Mouse (Mus musculus) telencephalon, adult 2 months (tissue): ENCODE measurements around the gene Muc5ac.
"Not testable (repeated sequence)": the region's sequence is repeated elsewhere in the genome, so short reads cannot be mapped to it uniquely, and the experiment has no call there.

Experiments
- DNase-seq: peaks from one replicate; pipeline ENCODE4 v3.0.0-alpha.2; 2011; ENCODE audit warnings: low read depth, low spot score

Gene Muc5ac

GRCm38 (mm10) chr7:141788677-141789452 is at the start of gene Muc5ac:
Gene Muc5ac (plus strand): TSS chr7:141788972.
- no peak for DNase-seq

DNA sequence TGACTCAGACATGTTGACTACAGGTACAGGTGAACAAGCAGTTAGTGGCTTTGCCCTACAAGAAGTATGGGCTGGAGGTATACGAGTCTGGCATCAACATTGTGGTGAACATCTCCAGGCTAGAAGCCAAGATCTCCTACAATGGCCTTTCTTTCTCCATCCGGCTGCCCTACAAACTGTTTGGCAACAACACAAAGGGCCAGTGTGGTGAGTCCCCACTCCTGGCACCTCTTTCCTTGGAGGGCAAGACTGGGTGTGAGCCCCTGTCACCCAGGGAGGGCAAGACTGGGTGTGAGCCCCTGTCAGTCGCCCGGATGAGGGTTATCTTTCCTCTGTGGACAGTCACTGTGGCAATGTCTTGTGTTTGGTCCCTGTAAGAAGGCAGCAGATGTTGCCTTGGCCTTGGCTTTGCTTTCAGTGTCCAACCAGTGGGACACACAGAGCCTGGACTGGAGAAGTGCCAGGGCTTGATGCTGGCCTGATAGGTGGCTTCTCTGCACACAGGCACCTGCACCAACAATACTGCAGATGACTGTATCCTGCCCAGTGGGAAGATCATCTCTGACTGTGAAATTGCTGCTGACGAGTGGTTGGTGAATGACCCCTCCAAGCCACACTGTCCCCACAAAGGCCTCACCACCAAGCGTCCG is 41.2 kb upstream of the Muc5ac start:
- no peak for DNase-seq

GRCm38 (mm10) chr7:141752513-141752912 is 36.3 kb upstream of the Muc5ac start:
- DNase-seq = no peak

GRCm38 (mm10) chr7:141755831-141756230 is 32.9 kb upstream of the Muc5ac start:
- DNase-seq = peak; percentile 64

DNA sequence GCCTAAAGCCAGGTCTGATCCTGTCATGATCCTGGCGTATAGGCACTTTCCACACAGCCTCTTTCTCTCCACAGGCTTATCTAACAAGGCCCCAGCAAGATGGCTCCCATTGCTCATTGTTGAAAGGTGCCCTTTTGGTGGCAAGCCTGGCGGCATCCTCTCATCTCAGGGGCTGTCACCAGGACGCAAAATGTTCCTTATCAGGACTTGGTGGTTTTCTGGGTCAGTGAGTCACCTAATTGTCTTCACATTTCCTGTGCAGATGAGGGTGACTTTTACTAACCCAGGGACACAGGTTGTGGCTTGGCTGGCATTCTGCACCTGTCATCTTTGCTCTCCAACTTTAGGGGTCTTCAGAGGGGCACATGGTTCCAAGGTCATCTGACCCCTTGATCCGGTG is 30.5 kb upstream of the Muc5ac start:
- no peak for DNase-seq

DNA sequence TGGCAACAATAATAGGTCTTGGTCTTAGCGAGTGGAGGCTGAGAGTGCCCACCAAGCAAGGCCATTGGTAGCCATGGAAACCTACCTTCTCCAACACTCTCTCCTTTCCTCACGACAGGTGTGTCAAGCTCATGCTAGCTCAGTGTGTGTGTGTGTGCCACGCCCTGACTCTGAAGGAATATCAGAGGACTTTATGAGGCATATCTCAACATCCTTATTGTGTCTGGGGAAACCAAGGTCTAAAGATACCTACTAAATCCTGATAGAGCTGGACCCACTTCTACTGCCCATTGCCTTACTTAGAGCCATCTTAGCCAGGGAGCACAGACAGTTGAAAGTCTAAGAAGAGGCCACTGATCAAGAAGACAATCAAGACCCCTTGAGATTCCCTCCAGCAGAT is 18.3 kb upstream of the Muc5ac start:
- no peak for DNase-seq

- no peak for DNase-seq
These were observed 17.8 kb upstream of the Muc5ac start for GRCm38 (mm10) chr7:141770988-141771387.

DNA sequence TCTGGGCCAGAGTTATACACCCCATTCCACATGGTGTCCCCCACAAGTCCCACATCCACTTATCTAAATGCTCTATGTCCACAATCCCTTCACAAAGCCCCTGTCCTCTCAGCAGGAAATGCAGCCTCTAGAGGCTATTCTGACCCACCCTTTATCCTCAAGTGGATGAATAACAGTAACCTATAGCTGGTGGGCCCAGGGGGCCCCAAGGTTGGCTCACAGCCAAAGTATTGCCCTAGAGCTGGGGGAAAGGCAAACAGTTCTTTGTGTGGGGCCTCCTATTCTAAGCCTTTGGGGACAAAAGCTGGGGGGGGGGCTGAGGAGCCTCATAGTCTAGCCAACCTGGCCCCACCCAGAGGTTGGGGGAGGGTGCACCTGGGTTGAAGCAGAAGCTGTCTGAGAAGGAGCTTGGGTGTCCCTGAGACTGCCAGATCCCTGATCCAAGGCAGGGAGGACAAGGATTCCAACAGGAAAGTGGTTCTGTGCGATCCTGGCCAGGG is 16.7 kb upstream of the Muc5ac start:
- DNase-seq = no peak

GRCm38 (mm10) chr7:141774855-141775254 is 13.9 kb upstream of the Muc5ac start:
- no peak for DNase-seq

GRCm38 (mm10) chr7:141776199-141776598 is 12.6 kb upstream of the Muc5ac start:
- no peak for DNase-seq

DNA sequence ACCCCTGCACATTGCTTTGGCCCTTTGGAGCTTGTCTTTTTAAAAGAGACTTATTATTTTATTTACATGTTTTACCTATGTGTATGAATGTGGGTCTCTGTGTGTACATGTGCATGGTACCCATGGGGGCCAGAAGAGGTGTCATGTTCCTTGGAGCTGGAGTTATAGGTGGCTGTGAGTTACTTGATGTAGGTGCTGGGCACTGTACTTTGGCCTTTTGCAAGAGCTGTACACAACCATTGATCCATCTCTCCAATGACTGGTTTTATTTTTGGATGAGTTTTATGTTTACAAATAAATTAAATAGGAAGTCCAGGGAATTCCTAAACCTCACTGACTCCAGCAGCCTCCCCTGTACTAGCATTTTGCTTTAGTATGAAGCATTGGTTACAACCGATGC is 5.5 kb downstream of the Muc5ac start:
- DNase-seq = no peak

GRCm38 (mm10) chr7:141803206-141803605 is 14.4 kb downstream of the Muc5ac start:
- DNase-seq = peak; percentile 6

- DNase-seq = peak; percentile 89
These were observed 16.6 kb downstream of the Muc5ac start for GRCm38 (mm10) chr7:141805384-141805783.

DNA sequence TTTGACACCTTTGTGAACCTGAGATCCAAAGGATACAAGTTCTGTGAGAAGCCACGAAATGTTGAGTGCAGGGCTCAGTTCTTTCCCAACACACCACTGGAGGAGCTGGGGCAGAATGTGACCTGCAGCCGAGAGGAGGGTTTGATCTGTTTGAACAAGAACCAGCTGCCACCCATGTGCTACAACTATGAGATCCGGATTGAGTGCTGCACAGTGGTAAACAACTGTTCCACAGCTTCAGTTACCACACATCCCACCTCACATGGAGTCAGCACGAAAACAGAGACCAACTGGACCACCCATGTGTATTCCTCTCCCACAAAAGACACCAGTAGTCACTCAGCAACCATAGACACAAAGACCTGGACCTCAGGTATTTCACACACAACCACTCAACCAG is 19.1 kb downstream of the Muc5ac start:
- DNase-seq = not testable (repeated sequence)

- not testable (repeated sequence) for DNase-seq
These were observed 21.2 kb downstream of the Muc5ac start for GRCm38 (mm10) chr7:141809933-141810332.

GRCm38 (mm10) chr7:141813321-141813720 is 24.5 kb downstream of the Muc5ac start:
- DNase-seq = no peak

GRCm38 (mm10) chr7:141815361-141815760 is 26.6 kb downstream of the Muc5ac start:
- DNase-seq = no peak

DNA sequence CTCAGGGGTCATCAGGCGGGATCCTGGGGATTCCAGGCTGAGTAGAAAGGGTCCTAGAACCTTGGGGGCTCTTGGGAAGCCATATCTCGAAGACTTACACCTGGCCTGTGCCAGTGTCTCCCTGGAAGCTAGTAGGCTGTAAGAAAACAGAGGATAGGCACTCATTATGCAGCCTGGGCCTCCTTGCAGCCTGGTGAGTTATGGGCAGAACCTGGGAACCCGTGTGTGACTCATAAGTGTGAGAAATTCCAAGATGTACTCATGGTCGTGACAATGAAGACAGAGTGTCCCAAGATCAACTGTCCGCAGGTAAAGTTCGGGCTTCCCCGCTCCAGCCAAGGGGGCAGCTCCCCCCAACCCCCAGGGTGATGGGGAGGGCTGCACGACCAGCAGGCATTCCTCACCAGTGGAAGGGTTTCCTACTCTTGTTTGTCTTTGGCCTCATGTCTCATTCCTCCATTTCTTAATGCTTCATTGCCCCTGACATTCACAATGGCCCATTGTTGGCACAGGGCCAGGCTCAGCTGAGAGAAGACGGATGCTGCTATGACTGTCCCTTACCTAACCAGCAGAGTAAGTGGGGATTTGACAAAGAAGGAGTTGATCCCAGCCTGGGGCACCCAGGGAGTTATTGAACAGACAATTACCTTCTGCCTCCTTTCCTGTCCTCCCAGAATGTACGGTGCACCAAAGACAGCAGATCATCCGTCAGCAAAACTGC is 28.7 kb downstream of the Muc5ac start:
- DNase-seq = no peak

DNA sequence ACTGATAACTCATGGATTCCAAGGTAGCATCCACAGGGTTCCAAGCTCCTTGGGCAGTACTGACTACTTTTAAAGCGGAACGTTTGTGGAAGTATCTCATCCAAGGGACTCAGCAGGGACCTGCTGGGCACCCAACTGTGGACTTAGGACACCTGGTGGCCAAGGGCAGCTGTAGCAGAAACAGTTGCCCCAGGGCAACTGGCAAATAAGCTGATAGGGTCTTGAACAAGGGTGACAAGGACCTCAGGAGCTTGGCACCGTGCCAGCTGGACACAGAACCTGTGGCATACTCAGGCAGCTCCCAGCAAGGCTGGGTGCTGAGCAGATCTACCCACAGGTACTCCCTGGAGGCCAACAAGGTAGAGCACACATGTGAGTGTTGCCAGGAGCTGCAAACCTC is 29.5 kb downstream of the Muc5ac start:
- DNase-seq = no peak

DNA sequence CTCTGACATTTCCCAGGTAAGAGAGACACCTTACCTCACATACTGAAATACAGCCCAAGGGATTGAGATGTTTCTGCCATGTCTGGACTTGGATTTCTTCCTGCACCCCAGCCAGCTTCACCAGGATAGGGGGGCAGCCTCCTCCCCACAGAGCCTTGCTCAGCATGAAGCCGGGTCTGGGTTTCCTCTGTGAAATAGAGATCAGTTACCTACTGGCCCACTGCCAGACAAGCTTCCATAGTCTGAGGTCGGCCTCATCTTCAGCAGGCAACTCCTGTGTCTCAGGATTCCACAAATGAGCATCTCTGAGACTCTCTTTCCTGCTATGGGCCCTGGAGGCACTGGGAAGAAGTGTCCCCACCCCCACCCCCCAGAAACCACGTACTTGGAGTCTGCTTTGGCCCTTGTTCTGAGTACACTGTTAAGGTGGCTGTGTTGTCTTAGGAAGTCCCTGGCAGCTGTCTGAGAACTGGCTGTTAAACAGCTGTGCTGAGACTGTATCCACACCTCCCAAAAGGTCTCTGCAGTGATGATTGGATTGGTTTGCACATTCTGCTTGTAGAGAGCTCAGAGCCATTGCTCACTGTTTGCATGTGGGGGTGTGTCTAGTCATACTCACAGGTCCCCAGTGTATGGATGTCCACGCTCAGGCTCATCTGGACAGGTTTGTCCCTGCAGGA is 34.0 kb downstream of the Muc5ac start:
- DNase-seq = peak; percentile 9

DNA sequence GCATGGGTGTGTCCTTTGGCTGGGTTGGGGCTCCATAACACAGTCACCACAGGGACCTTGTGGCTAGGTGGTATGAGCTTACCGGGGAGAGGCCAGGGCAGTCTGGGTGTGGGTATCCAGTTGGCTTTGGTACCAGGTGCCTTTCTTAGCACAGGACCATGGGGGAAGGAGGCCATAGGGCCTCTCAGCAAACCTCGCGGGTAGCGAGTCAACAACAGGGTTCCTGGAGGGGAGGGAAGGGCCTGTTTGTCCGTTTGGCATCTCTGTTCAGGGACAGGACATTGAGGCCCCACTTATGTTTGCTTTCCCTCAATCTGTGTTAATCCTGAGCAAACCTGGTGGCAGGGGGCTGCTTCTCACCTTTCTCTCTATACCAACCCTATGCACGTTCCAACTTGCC is 34.9 kb downstream of the Muc5ac start:
- DNase-seq = no peak

DNA sequence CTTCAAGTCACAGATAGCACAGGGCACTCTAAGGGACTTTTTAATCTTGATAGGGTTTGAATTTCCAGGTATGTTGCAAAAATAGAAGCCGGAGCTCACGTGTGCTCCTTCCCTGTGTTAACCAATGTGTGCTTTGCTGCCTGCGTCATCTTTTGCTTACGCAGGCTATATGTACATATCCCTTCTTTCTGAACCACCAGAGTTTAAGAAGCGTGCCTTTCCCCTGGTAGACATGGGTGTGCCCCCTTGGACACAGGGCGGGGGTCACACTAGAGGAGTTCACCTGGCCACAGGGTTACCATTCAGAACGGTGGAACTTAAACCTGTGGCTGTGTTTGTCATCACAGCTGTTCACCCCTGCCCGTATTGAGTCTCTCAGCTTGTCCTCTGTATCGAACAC is 35.6 kb downstream of the Muc5ac start:
- DNase-seq = no peak
